Mouse (Mus musculus) thymus, adult 2 months (tissue): ENCODE data around the gene Tomm70a. TPM values are rescaled to one million over a fixed set of nuclear protein-coding genes. Genes with fewer than 3 reads are reported as not detected.

Experiments used
- DNase-seq: peaks from one replicate; pipeline ENCODE4 v3.0.0; 2021
- H3K27ac ChIP-seq: fragments of 200-500 bp; 2 replicates; pipeline ENCODE4 v1.5.1; 2012; ENCODE audit warnings: low read length, control low read depth; ENCODE audit not compliant: control insufficient read depth, insufficient read depth
- H3K27me3 ChIP-seq: fragments of 200-500 bp; 2 replicates; pipeline ENCODE4 v1.6.1; 2012; ENCODE audit warnings: mild to moderate bottlenecking, low read length, moderate library complexity, mixed read lengths; ENCODE audit not compliant: control insufficient read depth, insufficient read depth
- H3K36me3 ChIP-seq: fragments of 200-500 bp; 2 replicates; pipeline ENCODE4 v1.6.1; 2012; ENCODE audit warnings: mild to moderate bottlenecking, low read length, moderate library complexity; ENCODE audit not compliant: control insufficient read depth, insufficient read depth
- H3K4me1 ChIP-seq: fragments of 200-500 bp; replicated peaks from 2 replicates; pipeline ENCODE4 v1.6.1; 2012; ENCODE audit warnings: low read length; ENCODE audit not compliant: control insufficient read depth, insufficient read depth
- H3K4me3 ChIP-seq: fragments of 200-500 bp; 2 replicates; pipeline ENCODE4 v1.5.1; 2012; ENCODE audit warnings: mild to moderate bottlenecking, low read length, control low read depth, moderate library complexity; ENCODE audit not compliant: control insufficient read depth, insufficient read depth
- CTCF ChIP-seq: fragments of 200-500 bp; IDR thresholded peaks from 2 replicates; pipeline ENCODE4 v1.5.1; 2012; ENCODE audit warnings: mild to moderate bottlenecking, control low read depth, low read length, moderate library complexity, borderline replicate concordance; ENCODE audit not compliant: control insufficient read depth, poor library complexity, insufficient read depth; ENCODE audit errors: extremely low read depth
- POLR2A ChIP-seq: fragments of 200-500 bp; IDR thresholded peaks from 2 replicates; pipeline ENCODE4 v1.6.1; 2012; ENCODE audit warnings: mild to moderate bottlenecking, low read length, control low read depth, moderate library complexity; ENCODE audit not compliant: control insufficient read depth, poor library complexity, insufficient read depth; ENCODE audit errors: extremely low read depth
- WGBS: fragments of 180-500 bp; shearing (Covaris S2); methylation state at CpG from one replicate; pipeline ENCODE4 v1.1.7; 2018; 5-methylcytosine and 5-hydroxymethylcytosine counted together
- polyA plus RNA-seq: library from polyadenylated mRNA; depleted of rRNA; stranded (reverse); fragments of >200 nt; gene quantifications from 2 replicates; pipeline ENCODE4 v1.2.3, GENCODE M21; 2012

The Tomm70a gene
- polyA plus RNA-seq, 1 experiment: 14.7 TPM

- 24% methylated on average over 6 of the region's 6 CpGs for WGBS
- H3K27ac ChIP-seq: no peak overlapping the region
- H3K27me3 ChIP-seq: peaks cover 2% of the 10 kb centered on the region; the same call in 1 of the 2 replicates
- no peak overlapping the region for H3K4me3 ChIP-seq
- H3K36me3 ChIP-seq: no peaks in the 10 kb centered on the region
- no peak for DNase-seq
- H3K4me1 ChIP-seq: no peaks in the 10 kb centered on the region
- TF ChIP-seq POLR2A (no peak), CTCF (no peak)
Observed at GRCm38 (mm10) chr16:57122682-57123445, 1.4 kb downstream of the Tomm70a start.

- Histone ChIP-seq H3K27me3 (no peaks in the 10 kb centered on the region), H3K36me3 (no peaks in the 10 kb centered on the region), H3K27ac (no peak overlapping the region), H3K4me3 (no peak overlapping the region), H3K4me1 (no peaks in the 10 kb centered on the region)
- no peak for DNase-seq
- TF ChIP-seq CTCF (no peak), POLR2A (no peak)
- WGBS: 70% methylated on average over 4 of the region's 4 CpGs
Observed at GRCm38 (mm10) chr16:57126268-57126667, 4.8 kb downstream of the Tomm70a start.

- WGBS: 92% methylated on average over 2 of the region's 2 CpGs
- H3K27ac ChIP-seq: no peak overlapping the region
- H3K4me1 ChIP-seq: no peaks in the 10 kb centered on the region
Observed at GRCm38 (mm10) chr16:57127825-57128224, 6.3 kb downstream of the Tomm70a start.

GRCm38 (mm10) chr16:57130752-57131400 lies 9.4 kb downstream of the Tomm70a start:
- no peak for DNase-seq
- no peaks in the 10 kb centered on the region for H3K27me3 ChIP-seq
- no peak overlapping the region for H3K4me3 ChIP-seq
- TF ChIP-seq CTCF (no peak), POLR2A (no peak)
- H3K36me3 ChIP-seq: peaks cover 10% of the 10 kb centered on the region
- no peaks in the 10 kb centered on the region for H3K4me1 ChIP-seq
- no peak overlapping the region for H3K27ac ChIP-seq
- WGBS: 76% methylated on average over 3 of the region's 3 CpGs

More at GRCm38 (mm10) chr16:57127825-57128224, 6.3 kb downstream of the Tomm70a start:
- Histone ChIP-seq H3K4me3 (no peak overlapping the region), H3K36me3 (no peaks in the 10 kb centered on the region), H3K27me3 (no peaks in the 10 kb centered on the region)
- TF ChIP-seq CTCF: no peak
- DNase-seq: no peak

- no peak for DNase-seq
- H3K27ac ChIP-seq: no peak overlapping the region
- TF ChIP-seq POLR2A (no peak), CTCF (no peak)
- peaks cover 10% of the 10 kb centered on the region for H3K36me3 ChIP-seq
- no peaks in the 10 kb centered on the region for H3K4me1 ChIP-seq
- WGBS: 98% methylated on average over 4 of the region's 4 CpGs
- H3K27me3 ChIP-seq: no peaks in the 10 kb centered on the region
- H3K4me3 ChIP-seq: no peak overlapping the region
Observed at GRCm38 (mm10) chr16:57131544-57131943, 10.0 kb downstream of the Tomm70a start.

- no peak overlapping the region for H3K27ac ChIP-seq
- H3K36me3 ChIP-seq: peaks cover 15% of the 10 kb centered on the region
- no peak for DNase-seq
- WGBS: 61% methylated on average over 1 of the region's 1 CpGs
- H3K4me3 ChIP-seq: no peak overlapping the region
- H3K27me3 ChIP-seq: no peaks in the 10 kb centered on the region
- TF ChIP-seq CTCF (no peak), POLR2A (no peak)
- no peaks in the 10 kb centered on the region for H3K4me1 ChIP-seq
Observed at GRCm38 (mm10) chr16:57132326-57132725, 10.8 kb downstream of the Tomm70a start.

- 97% methylated on average over 6 of the region's 6 CpGs for WGBS
- no peak for DNase-seq
- H3K4me1 ChIP-seq: no peaks in the 10 kb centered on the region
- peaks cover 18% of the 10 kb centered on the region for H3K36me3 ChIP-seq
- TF ChIP-seq CTCF: no peak
- no peak for TF ChIP-seq POLR2A
- no peak overlapping the region for H3K4me3 ChIP-seq
- no peak overlapping the region for H3K27ac ChIP-seq
- no peaks in the 10 kb centered on the region for H3K27me3 ChIP-seq
Observed at GRCm38 (mm10) chr16:57133611-57134010, 12.1 kb downstream of the Tomm70a start.
